Mouse (Mus musculus) skeletal muscle tissue, adult 2 months (tissue): Measurements from ENCODE around the gene Map3k1.
A peak's percentile ranks its signal among the peaks of the same experiment; 100 is the strongest.

ENCODE experiments used
- DNase-seq: peaks from one replicate; pipeline ENCODE4 v3.0.0-alpha.2; 2012; ENCODE audit warnings: low read depth, low spot score

Map3k1 gene

GRCm38 (mm10) chr13:111812647-111813046 is 3.9 kb upstream of the Map3k1 start:
- DNase-seq, result no peak

- DNase-seq, result no peak
Observed at GRCm38 (mm10) chr13:111810998-111811628, 2.3 kb upstream of the Map3k1 start.

- no peak for DNase-seq
Observed at GRCm38 (mm10) chr13:111809466-111810228, 854 bp upstream of the Map3k1 start.

- DNase-seq, result no peak
Observed at GRCm38 (mm10) chr13:111808387-111808636, 481 bp downstream of the Map3k1 start.

- DNase-seq, result no peak
Observed at GRCm38 (mm10) chr13:111807596-111808386, 1.0 kb downstream of the Map3k1 start.

- DNase-seq, result no peak
Observed at GRCm38 (mm10) chr13:111807105-111807595, 1.6 kb downstream of the Map3k1 start.

GRCm38 (mm10) chr13:111805738-111806722 is 2.8 kb downstream of the Map3k1 start:
- DNase-seq, result no peak

GRCm38 (mm10) chr13:111804951-111805673 is 3.7 kb downstream of the Map3k1 start:
- no peak for DNase-seq

- DNase-seq, result no peak
Observed at GRCm38 (mm10) chr13:111804189-111804588, 4.6 kb downstream of the Map3k1 start.

GRCm38 (mm10) chr13:111803506-111803905 is 5.3 kb downstream of the Map3k1 start:
- no peak for DNase-seq

GRCm38 (mm10) chr13:111802900-111803299 is 5.9 kb downstream of the Map3k1 start:
- no peak for DNase-seq

- DNase-seq, result no peak
Observed at GRCm38 (mm10) chr13:111802271-111802665, 6.5 kb downstream of the Map3k1 start.

- DNase-seq, result no peak
Observed at GRCm38 (mm10) chr13:111801662-111802270, 7.0 kb downstream of the Map3k1 start.

- no peak for DNase-seq
Observed at GRCm38 (mm10) chr13:111800866-111801265, 7.9 kb downstream of the Map3k1 start.

GRCm38 (mm10) chr13:111798044-111798443 is 10.7 kb downstream of the Map3k1 start:
- DNase-seq, result peak; percentile 72

- DNase-seq, result no peak
Observed at GRCm38 (mm10) chr13:111797021-111797420, 11.8 kb downstream of the Map3k1 start.

- DNase-seq, result no peak
Observed at GRCm38 (mm10) chr13:111796191-111796920, 12.4 kb downstream of the Map3k1 start.

GRCm38 (mm10) chr13:111792975-111793287 is 15.9 kb downstream of the Map3k1 start:
- DNase-seq, result no peak

GRCm38 (mm10) chr13:111792130-111792974 is 16.4 kb downstream of the Map3k1 start:
- no peak for DNase-seq
